Mouse (Mus musculus): ENCODE results near the gene Slc7a15.

Gene Slc7a15

GRCm38 (mm10) chr12:8506954-8507707, 91.7 kb downstream of the Slc7a15 start:
- DNase-seq (ENCODE audit: low read depth, low spot score): no peak

- no peak for DNase-seq (ENCODE audit: low read depth, low spot score)
Measured at GRCm38 (mm10) chr12:8504131-8504530, 94.7 kb downstream of the Slc7a15 start.

GRCm38 (mm10) chr12:8502546-8502945, 96.3 kb downstream of the Slc7a15 start:
- no peak for DNase-seq (ENCODE audit: low read depth, low spot score)

GRCm38 (mm10) chr12:8501571-8502305, 97.1 kb downstream of the Slc7a15 start:
- DNase-seq (ENCODE audit: low read depth, low spot score): no peak

GRCm38 (mm10) chr12:8500597-8501570, 98.0 kb downstream of the Slc7a15 start:
- DNase-seq (ENCODE audit: low read depth, low spot score): no peak

- peak; percentile 91 for DNase-seq (ENCODE audit: low read depth, low spot score)
Measured at GRCm38 (mm10) chr12:8499871-8500596, 98.8 kb downstream of the Slc7a15 start, which contains the start of gene Rhob. Rhob (minus strand) TSS chr12:8500009.

GRCm38 (mm10) chr12:8499001-8499870, 99.6 kb downstream of the Slc7a15 start:
- no peak for DNase-seq (ENCODE audit: low read depth, low spot score)

GRCm38 (mm10) chr12:8498591-8499000, 100.3 kb downstream of the Slc7a15 start:
- no peak for DNase-seq (ENCODE audit: low read depth, low spot score)

- DNase-seq (ENCODE audit: low read depth, low spot score): no peak
Measured at GRCm38 (mm10) chr12:8498148-8498571, 100.7 kb downstream of the Slc7a15 start.

- no peak for DNase-seq (ENCODE audit: low read depth, low spot score)
Measured at GRCm38 (mm10) chr12:8497314-8497706, 101.6 kb downstream of the Slc7a15 start.

- no peak for DNase-seq (ENCODE audit: low read depth, low spot score)
Measured at GRCm38 (mm10) chr12:8496679-8497313, 102.1 kb downstream of the Slc7a15 start.

GRCm38 (mm10) chr12:8495881-8496678, 102.8 kb downstream of the Slc7a15 start:
- no peak for DNase-seq (ENCODE audit: low read depth, low spot score)

GRCm38 (mm10) chr12:8494675-8495074, 104.2 kb downstream of the Slc7a15 start:
- DNase-seq (ENCODE audit: low read depth, low spot score): no peak

GRCm38 (mm10) chr12:8493386-8493785, 105.5 kb downstream of the Slc7a15 start:
- DNase-seq (ENCODE audit: low read depth, low spot score): no peak

GRCm38 (mm10) chr12:8489098-8489497, 109.8 kb downstream of the Slc7a15 start:
- DNase-seq (ENCODE audit: low read depth, low spot score): no peak

- DNase-seq (ENCODE audit: low read depth, low spot score): no peak
Measured at GRCm38 (mm10) chr12:8488652-8488980, 110.2 kb downstream of the Slc7a15 start.

GRCm38 (mm10) chr12:8487959-8488651, 110.8 kb downstream of the Slc7a15 start:
- DNase-seq (ENCODE audit: low read depth, low spot score): no peak

GRCm38 (mm10) chr12:8487281-8487680, 111.6 kb downstream of the Slc7a15 start:
- DNase-seq (ENCODE audit: low read depth, low spot score): no peak
